Mouse (Mus musculus): ENCODE results near the gene Htr2a. TPM values are rescaled to one million over a fixed set of nuclear protein-coding genes. Genes with fewer than 3 reads are reported as not detected.

The Htr2a gene
- total and polyA plus RNA-seq, 2 experiments from 2014 or later = 0.44 to 1.1 TPM

DNA sequence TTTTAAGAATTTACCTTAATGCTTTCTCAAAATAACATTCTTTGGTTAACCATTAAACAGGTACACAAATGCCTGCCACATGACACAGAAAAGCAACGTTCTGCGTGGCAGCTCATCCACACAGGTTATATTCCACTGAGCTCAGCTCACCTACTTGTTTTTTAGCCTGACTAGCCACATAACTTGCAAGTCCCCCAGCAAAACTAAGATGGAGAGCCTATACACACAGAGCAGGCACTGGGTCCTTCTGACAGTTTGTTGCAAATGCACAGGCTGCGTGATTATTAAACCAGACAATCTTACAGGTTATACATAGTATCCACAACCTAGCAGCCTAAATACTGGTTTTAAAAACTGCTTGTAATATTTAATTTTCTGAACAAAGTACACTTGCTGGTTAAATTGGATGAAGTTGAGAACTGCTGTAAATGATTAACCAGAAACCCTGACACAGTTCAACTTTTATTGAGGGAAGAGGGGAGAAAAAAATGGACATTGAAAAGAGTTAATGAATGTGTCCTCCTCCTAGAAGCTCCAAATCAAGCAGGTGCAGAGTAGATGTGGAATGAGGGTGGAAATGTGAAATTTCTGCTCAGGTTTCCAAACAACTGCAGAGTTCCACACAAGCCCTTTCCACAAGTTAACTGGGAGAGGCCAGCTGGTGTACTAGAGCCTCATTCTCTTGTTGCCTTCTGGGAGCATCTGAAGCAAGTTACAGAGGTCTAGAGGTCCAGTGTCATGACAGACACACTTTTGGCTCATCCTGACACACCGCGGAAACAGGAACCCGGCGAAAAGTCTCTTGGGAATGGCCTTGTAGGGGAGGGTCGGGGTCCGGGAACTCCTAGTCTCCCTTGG is 90.8 kb downstream of the Htr2a start:
- Histone ChIP-seq H3K4me1 (ENCODE audit: control insufficient read depth, insufficient read depth) (peaks cover 11% of the 10 kb centered on the region), H3K4me3 (ENCODE audit: low read depth, low read length) (peak overlapping the region; percentile 82), H3K9ac (replicated peaks; ENCODE audit: low read depth, low read length) (peak overlapping the region; percentile 82; the same call in 1 of the 2 replicates), H3K4me2 (ENCODE audit: low read depth, low read length) (peak overlapping the region; percentile 77), H3K9me3 (replicated peaks; ENCODE audit: control insufficient read depth, low read length) (no peaks in the 10 kb centered on the region), H3K27ac (ENCODE audit: low read depth) (peak overlapping the region; percentile 52), H3K36me3 (replicated peaks; ENCODE audit: control insufficient read depth, insufficient read depth, low read length) (peaks cover 10% of the 10 kb centered on the region; the same call in 1 of the 2 replicates), H3K27me3 (ENCODE audit: control insufficient read depth, insufficient read depth, low read length) (no peaks in the 10 kb centered on the region)
- DNase-seq (ENCODE audit: low spot score) = no peak
- TF ChIP-seq CTCF (IDR thresholded peaks at IDR 0.05; ENCODE audit: low read depth) (no peak), EP300 (IDR thresholded peaks at IDR 0.05; ENCODE audit: low read depth) (no peak)
- no peak for ATAC-seq (ENCODE audit: insufficient read depth, low read depth)
- 31% methylated on average over 9 of the region's 9 CpGs for WGBS

DNA sequence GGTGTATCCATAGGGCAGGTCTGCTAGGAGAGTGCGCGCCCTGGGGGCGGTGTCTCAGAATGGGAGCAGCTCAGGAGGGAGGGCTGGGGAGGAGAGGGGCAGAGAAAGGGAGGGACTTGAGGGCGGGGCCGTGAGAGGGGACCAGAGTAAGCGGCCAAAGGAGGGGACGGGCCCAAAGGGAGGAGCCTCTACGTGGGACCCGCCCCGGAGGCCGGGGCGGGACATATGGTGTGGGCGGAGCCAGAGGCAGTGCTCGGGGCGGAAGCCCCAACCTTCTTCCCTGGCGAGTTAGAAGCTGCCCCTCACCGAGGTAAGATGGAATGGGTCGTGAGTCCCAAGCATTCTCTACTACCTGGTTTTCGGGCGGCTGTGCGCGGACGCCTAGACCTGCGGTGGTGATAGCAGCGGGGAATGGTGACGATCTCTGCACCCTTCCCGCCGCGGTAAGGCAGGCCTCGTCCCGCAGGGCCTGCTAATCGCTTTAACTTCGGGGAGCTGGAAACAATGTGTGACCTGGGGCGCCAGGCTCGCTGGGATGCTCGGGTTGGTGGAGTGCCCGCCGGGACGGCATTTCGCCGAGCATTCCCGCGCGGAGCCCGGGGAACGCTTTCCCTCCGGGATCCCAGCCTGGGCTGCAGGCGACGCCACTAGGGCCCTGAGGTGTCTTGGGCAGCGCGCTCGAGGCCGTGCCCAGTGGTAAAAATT is 91.6 kb downstream of the Htr2a start, which contains the start of gene Esd:
Gene Esd (plus strand): TSS at position 219 of the 705 bp plus-strand sequence.
- peak; percentile 100 for ATAC-seq (ENCODE audit: insufficient read depth, low read depth)
- peaks cover 11% of the 10 kb centered on the region for H3K4me1 ChIP-seq (ENCODE audit: control insufficient read depth, insufficient read depth)
- H3K4me2 ChIP-seq (ENCODE audit: low read depth, low read length) = peak within 1 kb of the TSS; percentile 77
- TF ChIP-seq CTCF (IDR thresholded peaks at IDR 0.05; ENCODE audit: low read depth) (peak; percentile 27), EP300 (IDR thresholded peaks at IDR 0.05; ENCODE audit: low read depth) (no peak)
- WGBS = under 1% methylated on average over 50 of the region's 53 CpGs
- H3K36me3 ChIP-seq (replicated peaks; ENCODE audit: control insufficient read depth, insufficient read depth, low read length) = peaks cover 18% of the 10 kb centered on the region
- H3K9ac ChIP-seq (replicated peaks; ENCODE audit: low read depth, low read length) = peak within 1 kb of the TSS; percentile 82
- DNase-seq (ENCODE audit: low spot score) = peak; percentile 96
- H3K9me3 ChIP-seq (replicated peaks; ENCODE audit: control insufficient read depth, low read length) = no peaks in the 10 kb centered on the region
- no peaks in the 10 kb centered on the region for H3K27me3 ChIP-seq (ENCODE audit: control insufficient read depth, insufficient read depth, low read length)
- peak within 1 kb of the TSS; percentile 82 for H3K4me3 ChIP-seq (ENCODE audit: low read depth, low read length)
- peak within 1 kb of the TSS; percentile 78 for H3K27ac ChIP-seq (ENCODE audit: low read depth)

DNA sequence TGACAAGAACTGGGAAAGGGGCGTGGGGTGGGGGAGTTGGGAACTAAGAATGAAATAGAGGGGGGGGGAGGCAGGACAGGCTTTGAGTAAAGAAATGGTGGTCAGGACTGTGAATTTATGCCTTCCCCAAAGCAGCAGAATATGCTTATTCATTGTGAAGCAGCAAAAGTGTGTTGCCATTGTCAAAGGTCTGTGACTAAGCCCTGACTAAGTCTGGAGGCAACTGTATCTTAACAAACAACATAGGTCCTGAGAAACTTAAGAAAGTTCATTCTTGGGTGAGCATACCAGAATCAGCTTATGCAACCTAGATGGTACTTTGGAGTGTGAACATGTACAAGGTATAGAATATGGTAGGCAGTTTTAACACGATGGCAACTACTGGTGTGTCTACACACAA is 92.8 kb downstream of the Htr2a start:
- H3K4me3 ChIP-seq (ENCODE audit: low read depth, low read length) = peak overlapping the region; percentile 82; the same call in 1 of the 2 replicates
- H3K27me3 ChIP-seq (ENCODE audit: control insufficient read depth, insufficient read depth, low read length) = no peaks in the 10 kb centered on the region
- ATAC-seq (ENCODE audit: insufficient read depth, low read depth) (no peak), DNase-seq (ENCODE audit: low spot score) (no peak)
- H3K36me3 ChIP-seq (replicated peaks; ENCODE audit: control insufficient read depth, insufficient read depth, low read length) = peaks cover 28% of the 10 kb centered on the region
- H3K27ac ChIP-seq (ENCODE audit: low read depth) = no peak overlapping the region
- no peaks in the 10 kb centered on the region for H3K9me3 ChIP-seq (replicated peaks; ENCODE audit: control insufficient read depth, low read length)
- no peak overlapping the region for H3K9ac ChIP-seq (replicated peaks; ENCODE audit: low read depth, low read length)
- H3K4me2 ChIP-seq (ENCODE audit: low read depth, low read length) = peak overlapping the region; percentile 77
- TF ChIP-seq EP300 (IDR thresholded peaks at IDR 0.05; ENCODE audit: low read depth) (no peak), CTCF (IDR thresholded peaks at IDR 0.05; ENCODE audit: low read depth) (no peak)
- peaks cover 11% of the 10 kb centered on the region for H3K4me1 ChIP-seq (ENCODE audit: control insufficient read depth, insufficient read depth)
- 75% methylated on average over 2 of the region's 2 CpGs for WGBS

DNA sequence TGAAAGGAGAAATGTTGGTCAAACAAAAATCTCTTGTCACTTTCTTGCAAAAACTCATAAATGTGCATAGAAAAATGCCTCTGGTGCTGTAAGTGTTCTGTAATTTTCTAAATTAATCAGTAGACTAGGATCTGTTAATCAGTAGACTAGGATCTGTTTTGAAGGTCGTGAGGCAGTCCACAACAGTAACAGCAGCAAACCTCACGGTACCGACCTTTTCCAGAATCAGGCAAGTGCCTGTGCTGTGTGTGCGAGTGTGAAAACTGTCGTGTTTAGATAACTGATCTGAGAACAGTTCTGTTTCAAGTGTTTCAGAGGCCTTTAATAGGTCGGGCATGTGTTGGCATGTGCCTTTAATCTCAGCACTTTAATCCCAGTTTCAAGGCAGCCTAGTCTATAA is 94.8 kb downstream of the Htr2a start:
- Histone ChIP-seq H3K27me3 (ENCODE audit: control insufficient read depth, insufficient read depth, low read length) (no peaks in the 10 kb centered on the region), H3K4me1 (ENCODE audit: control insufficient read depth, insufficient read depth) (peaks cover 11% of the 10 kb centered on the region), H3K4me3 (ENCODE audit: low read depth, low read length) (no peak overlapping the region), H3K9me3 (replicated peaks; ENCODE audit: control insufficient read depth, low read length) (no peaks in the 10 kb centered on the region), H3K36me3 (replicated peaks; ENCODE audit: control insufficient read depth, insufficient read depth, low read length) (peaks cover 48% of the 10 kb centered on the region), H3K4me2 (ENCODE audit: low read depth, low read length) (no peak overlapping the region), H3K27ac (ENCODE audit: low read depth) (no peak overlapping the region), H3K9ac (replicated peaks; ENCODE audit: low read depth, low read length) (no peak overlapping the region)
- ATAC-seq (ENCODE audit: insufficient read depth, low read depth) (no peak), DNase-seq (ENCODE audit: low spot score) (no peak)
- TF ChIP-seq EP300 (IDR thresholded peaks at IDR 0.05; ENCODE audit: low read depth) (no peak), CTCF (IDR thresholded peaks at IDR 0.05; ENCODE audit: low read depth) (no peak)
- 36% methylated on average over 6 of the region's 6 CpGs for WGBS

DNA sequence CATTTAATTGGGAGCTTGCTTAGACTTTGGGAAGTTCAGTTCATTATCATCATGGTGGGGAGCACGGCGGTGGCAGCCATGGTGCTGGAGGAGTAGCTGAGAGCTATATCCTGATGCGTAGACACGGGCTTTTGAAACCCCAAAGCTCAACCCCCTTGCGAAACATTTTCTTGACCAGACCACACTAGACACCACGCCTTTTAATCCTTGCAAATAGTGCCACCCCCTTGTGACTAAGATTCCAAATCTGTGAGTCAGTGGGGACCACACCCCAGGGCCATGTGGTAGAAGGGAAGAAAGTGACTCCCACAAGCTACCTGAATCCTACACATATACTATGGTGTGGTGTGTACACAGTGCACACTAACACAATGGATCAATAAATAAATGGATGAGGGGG is 96.2 kb downstream of the Htr2a start:
- H3K36me3 ChIP-seq (replicated peaks; ENCODE audit: control insufficient read depth, insufficient read depth, low read length) = peaks cover 62% of the 10 kb centered on the region
- WGBS = 98% methylated on average over 6 of the region's 6 CpGs
- no peak for TF ChIP-seq EP300 (IDR thresholded peaks at IDR 0.05; ENCODE audit: low read depth)
- TF ChIP-seq CTCF (IDR thresholded peaks at IDR 0.05; ENCODE audit: low read depth) = no peak
- no peak for ATAC-seq (ENCODE audit: insufficient read depth, low read depth)
- no peak overlapping the region for H3K4me2 ChIP-seq (ENCODE audit: low read depth, low read length)
- H3K4me3 ChIP-seq (ENCODE audit: low read depth, low read length) = no peak overlapping the region
- no peaks in the 10 kb centered on the region for H3K27me3 ChIP-seq (ENCODE audit: control insufficient read depth, insufficient read depth, low read length)
- no peak overlapping the region for H3K27ac ChIP-seq (ENCODE audit: low read depth)
- peaks cover 11% of the 10 kb centered on the region for H3K4me1 ChIP-seq (ENCODE audit: control insufficient read depth, insufficient read depth)
- DNase-seq (ENCODE audit: low spot score) = no peak
- no peaks in the 10 kb centered on the region for H3K9me3 ChIP-seq (replicated peaks; ENCODE audit: control insufficient read depth, low read length)
- H3K9ac ChIP-seq (replicated peaks; ENCODE audit: low read depth, low read length) = no peak overlapping the region

Other genes with a start within 250 kb of the Htr2a start
- 243 and 352 TPM in 2 replicates for gene Esd, start 91.5 kb downstream of the Htr2a start, total RNA-seq (2014; rRNA removed; ENCODE audit: low replicate concordance)
- gene Esd, start 91.5 kb downstream of the Htr2a start, polyA plus RNA-seq (2015; fragmentation: Nextera tagmentation; extraction: Ambion mirVana) = 287 and 300 TPM in 2 replicates

All from heart, postnatal 0 days (tissue).